Mouse (Mus musculus): ENCODE measurements at regions not wholly inside any gene's neighbourhood (a gene's known extent, or its start where the extent isn't known, plus 50 kb on each side); places are given as distances from the start of the nearest gene placed in this dataset.

DNA sequence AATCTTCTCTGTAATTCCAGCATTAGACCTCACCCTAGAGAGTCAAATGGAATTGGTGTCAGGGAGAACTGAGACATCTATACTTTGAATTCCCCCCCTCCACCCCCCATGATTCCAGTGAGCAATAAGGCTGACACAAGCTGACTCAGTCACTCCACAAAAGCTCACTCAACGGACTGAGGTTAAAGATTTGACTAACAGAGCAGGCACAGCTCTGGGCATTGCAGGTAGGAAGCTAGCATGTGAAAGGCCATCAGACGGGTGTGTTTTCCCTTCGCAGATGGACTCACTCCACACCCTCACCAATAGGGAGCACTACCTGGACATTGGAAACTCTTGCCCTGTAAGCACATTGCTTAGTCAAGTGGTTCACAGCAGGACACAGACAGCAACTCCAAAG, 469.2 kb upstream of the Smim15 start:
- no peak for TF ChIP-seq CTCF (IDR thresholded peaks at IDR 0.05 in 2 of 3, conservative IDR thresholded peaks at IDR 0.05 in 1 of 3; ENCODE audit: control insufficient read depth in 1 of 3, insufficient read depth in 1 of 3, low read depth in 2 of 3, low read length in 3 of 3, poor library complexity in 1 of 3, severe bottlenecking in 1 of 3)
- no peak for TF ChIP-seq POLR2A (IDR thresholded peaks at IDR 0.05; ENCODE audit: control insufficient read depth in 1 of 2, insufficient read depth in 1 of 2, low read depth in 1 of 2, low read length in 2 of 2, poor library complexity in 1 of 2)
- TF ChIP-seq KAT2A (conservative IDR thresholded peaks at IDR 0.05; ENCODE audit: low read depth, low read length): no peak
- no peak for TF ChIP-seq TCF12 (IDR thresholded peaks at IDR 0.05; ENCODE audit: low read depth, low read length)
- no peak for TF ChIP-seq JUND (IDR thresholded peaks at IDR 0.05; ENCODE audit: low read depth, low read length)
- TF ChIP-seq RCOR1 (IDR thresholded peaks at IDR 0.05; ENCODE audit: low read depth, low read length): no peak
- TF ChIP-seq USF1 (IDR thresholded peaks at IDR 0.05; ENCODE audit: low read depth, low read length): no peak
- TF ChIP-seq POLR2AphosphoS2 (IDR thresholded peaks at IDR 0.05; ENCODE audit: low read length): no peak
- no peak for TF ChIP-seq ETS1 (IDR thresholded peaks at IDR 0.05; ENCODE audit: low read depth, low read length)
- no peak for TF ChIP-seq ZNF384 (IDR thresholded peaks at IDR 0.05; ENCODE audit: low read depth, low read length)
